Comparison of ENCODE assay signal across 8 mouse cellular contexts in the genomic region with DNA sequence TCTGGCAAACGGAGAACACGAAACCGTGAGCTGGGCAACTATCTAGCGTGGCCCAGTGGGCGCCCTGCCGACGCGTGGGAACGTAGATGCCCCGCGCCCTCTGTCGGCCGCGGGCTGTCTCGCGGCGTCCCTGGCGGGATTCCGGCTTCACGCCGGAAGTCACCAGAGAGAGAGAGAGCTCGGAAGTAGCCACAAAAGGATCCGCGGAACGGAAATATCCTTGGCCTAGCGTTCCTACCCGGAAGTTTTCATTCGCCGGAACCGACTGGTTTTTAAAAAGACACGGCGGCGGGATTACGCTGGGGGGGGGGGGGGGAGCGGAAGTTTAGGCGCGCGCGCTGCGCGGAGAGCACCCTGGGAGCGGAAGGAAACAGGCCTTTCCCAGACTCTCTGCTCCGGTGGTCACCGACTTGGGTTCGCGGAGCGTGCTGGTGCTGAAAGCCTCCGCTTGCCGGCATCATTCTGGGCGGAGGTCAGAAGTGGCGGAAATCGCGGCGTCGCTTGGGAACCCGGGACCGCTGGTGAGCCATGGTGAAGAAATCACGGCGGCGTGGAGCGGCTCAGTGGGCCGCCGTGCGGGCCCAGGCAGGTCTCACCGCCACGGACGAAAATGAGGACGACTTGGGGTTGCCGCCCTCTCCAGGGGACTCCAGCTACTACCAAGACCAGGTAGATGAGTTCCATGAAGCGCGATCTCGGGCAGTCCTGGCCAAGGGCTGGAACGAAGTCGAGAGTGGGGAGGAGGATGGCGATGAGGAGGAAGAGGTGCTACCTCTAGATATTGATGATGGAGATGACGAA. TPM values are rescaled to one million over a fixed set of nuclear protein-coding genes. Genes with fewer than 3 reads are reported as not detected.
DNase-seq lines count a peak whose midpoint lies in the region; ATAC-seq and TF ChIP-seq lines count a peak whose summit lies in the region.

A gene (plus strand): TSS at position 377 of the 801 bp plus-strand sequence.

- peaks cover 4 to 8% of the 10 kb centered on the region in 2 experiments for H3K4me1 ChIP-seq in CH12.LX (ENCODE audit: control insufficient read depth in 1 of 2, insufficient read depth in 2 of 2)
- H3K4me1 ChIP-seq in forebrain, embryonic 11.5 days (replicated peaks; ENCODE audit: control insufficient read depth, insufficient read depth, low read length) = peaks cover 6% of the 10 kb centered on the region; the same call in 1 of the 2 replicates
- H3K4me1 ChIP-seq in heart, embryonic 16.5 days (ENCODE audit: control insufficient read depth, insufficient read depth, low read length) = peaks cover 17% of the 10 kb centered on the region
- H3K4me1 ChIP-seq in liver, embryonic 15.5 days (replicated peaks) = peaks cover 26% of the 10 kb centered on the region
- H3K4me1 ChIP-seq in neural tube, embryonic 12.5 days = peaks cover 14% of the 10 kb centered on the region

- peak within 1 kb of the TSS; percentile 79 for H3K27ac ChIP-seq in CH12.LX (ENCODE audit: insufficient read depth, low read depth)
- H3K27ac ChIP-seq in forebrain, embryonic 11.5 days (ENCODE audit: low read depth, low read length) = peak within 1 kb of the TSS; percentile 86
- peak within 1 kb of the TSS; percentile 98 for H3K27ac ChIP-seq in heart, embryonic 16.5 days (ENCODE audit: low read length)
- peak within 1 kb of the TSS; percentile 90 for H3K27ac ChIP-seq in liver, embryonic 15.5 days (replicated peaks)
- H3K27ac ChIP-seq in neural tube, embryonic 12.5 days = peak within 1 kb of the TSS; percentile 65

- TF ChIP-seq CTCF in CH12.LX (conservative IDR thresholded peaks at IDR 0.05 in 1 of 2, IDR thresholded peaks at IDR 0.05 in 1 of 2; ENCODE audit: low read depth in 2 of 2, low read length in 2 of 2) = peak; percentile 17 to 90; a peak in 3 of 4 replicates

- peaks cover 8 to 25% of the 10 kb centered on the region in 2 experiments for H3K36me3 ChIP-seq in CH12.LX (replicated peaks in 1 of 2; ENCODE audit: control insufficient read depth in 1 of 2, insufficient read depth in 1 of 2, low read length in 1 of 2)
- H3K36me3 ChIP-seq in forebrain, embryonic 11.5 days (ENCODE audit: control insufficient read depth, insufficient read depth, low read length) = no peaks in the 10 kb centered on the region; the same call in 1 of the 2 replicates
- H3K36me3 ChIP-seq in heart, embryonic 16.5 days (ENCODE audit: control insufficient read depth, insufficient read depth) = peaks cover 9% of the 10 kb centered on the region; the same call in 1 of the 2 replicates
- H3K36me3 ChIP-seq in liver, embryonic 15.5 days (replicated peaks) = peaks cover 4% of the 10 kb centered on the region; the same call in 1 of the 2 replicates
- no peaks in the 10 kb centered on the region for H3K36me3 ChIP-seq in neural tube, embryonic 12.5 days

- peak; percentile 98 for DNase-seq in CH12.LX (ENCODE audit: extremely low read depth)
- DNase-seq in c-Kit-positive CD71-positive TER-119-negative erythroid progenitor cells, embryonic 14.5 days (ENCODE audit: low read depth) = peak; percentile 99
- DNase-seq in forebrain, embryonic 11.5 days (ENCODE audit: low spot score) = peak; percentile 97
- peak; percentile 94 to 95 for DNase-seq in kidney, postnatal 36 days
- peak; percentile 99 for DNase-seq in telencephalon, adult 2 months (ENCODE audit: low read depth, low spot score)

- ATAC-seq in forebrain, embryonic 11.5 days (replicated peaks; ENCODE audit: low FRiP score) = peak; percentile 96
- ATAC-seq in heart, embryonic 16.5 days (replicated peaks; ENCODE audit: extremely low read depth, insufficient read depth, low FRiP score) = peak; percentile 95
- ATAC-seq in liver, embryonic 15.5 days (ENCODE audit: insufficient read depth) = peak; percentile 94
- peak; percentile 97 for ATAC-seq in neural tube, embryonic 12.5 days (ENCODE audit: low FRiP score, low read depth)

- WGBS in forebrain, embryonic 11.5 days = under 1% methylated on average over 74 of the region's 76 CpGs
- WGBS in heart, embryonic 16.5 days = under 1% methylated on average over 73 of the region's 76 CpGs
- under 1% methylated on average over 74 of the region's 76 CpGs for WGBS in liver, embryonic 15.5 days (ENCODE audit: insufficient replicate concordance)
- WGBS in neural tube, embryonic 12.5 days = under 1% methylated on average over 76 of the region's 76 CpGs

- peak; percentile 62 for TF ChIP-seq RAD21 in CH12.LX (IDR thresholded peaks at IDR 0.05; ENCODE audit: low read depth, low read length)

- dilution Hi-C loops in CH12.LX (cut with MboI; ENCODE audit: extremely low pct_ligation_motif_present, extremely low pct_unique_long_range_greater_than_20kb, low sequenced_read_pairs) = no loop called here

- H3K4me2 ChIP-seq in CH12.LX (ENCODE audit: insufficient read depth, low read depth, poor library complexity, severe bottlenecking) = peak within 1 kb of the TSS; percentile 93
- peak within 1 kb of the TSS; percentile 89 for H3K4me2 ChIP-seq in forebrain, embryonic 11.5 days (ENCODE audit: low read depth, low read length, severe bottlenecking)
- H3K4me2 ChIP-seq in heart, embryonic 16.5 days (ENCODE audit: low read depth, low read length) = peak within 1 kb of the TSS; percentile 95
- H3K4me2 ChIP-seq in liver, embryonic 15.5 days = peak within 1 kb of the TSS; percentile 88
- H3K4me2 ChIP-seq in neural tube, embryonic 12.5 days (replicated peaks) = peak within 1 kb of the TSS; percentile 87

- in situ Hi-C loops in CH12.LX (cut with MboI; ENCODE audit: low pct_ligation_motif_present, low pct_unique_long_range_greater_than_20kb, low sequenced_read_pairs) = no loop called here

- H3K4me3 ChIP-seq in CH12.LX (replicated peaks in 1 of 3; ENCODE audit: low read depth in 2 of 3, low read length in 2 of 3, poor library complexity in 1 of 3) = peak within 1 kb of the TSS; percentile 70 to 95 (median 89)
- peak within 1 kb of the TSS; percentile 68 for H3K4me3 ChIP-seq in forebrain, embryonic 11.5 days (ENCODE audit: low read depth, low read length)
- H3K4me3 ChIP-seq in heart, embryonic 16.5 days (ENCODE audit: low read length) = peak within 1 kb of the TSS; percentile 76
- H3K4me3 ChIP-seq in liver, embryonic 15.5 days (replicated peaks) = peak within 1 kb of the TSS; percentile 88
- H3K4me3 ChIP-seq in neural tube, embryonic 12.5 days = peak within 1 kb of the TSS; percentile 78

- H3K9ac ChIP-seq in CH12.LX (ENCODE audit: insufficient read depth, low read depth) = peak within 1 kb of the TSS; percentile 94
- H3K9ac ChIP-seq in forebrain, embryonic 11.5 days (ENCODE audit: low read length) = peak within 1 kb of the TSS; percentile 88
- peak within 1 kb of the TSS; percentile 90 for H3K9ac ChIP-seq in heart, embryonic 16.5 days (ENCODE audit: low read length)
- peak within 1 kb of the TSS; percentile 83 for H3K9ac ChIP-seq in liver, embryonic 15.5 days
- H3K9ac ChIP-seq in neural tube, embryonic 12.5 days = peak within 1 kb of the TSS; percentile 87

- no peaks in the 10 kb centered on the region for H3K27me3 ChIP-seq in CH12.LX (replicated peaks)
- H3K27me3 ChIP-seq in forebrain, embryonic 11.5 days (ENCODE audit: control insufficient read depth, insufficient read depth, low read length) = no peaks in the 10 kb centered on the region
- no peaks in the 10 kb centered on the region for H3K27me3 ChIP-seq in heart, embryonic 16.5 days (ENCODE audit: control insufficient read depth, insufficient read depth, low read length)
- H3K27me3 ChIP-seq in liver, embryonic 15.5 days = no peaks in the 10 kb centered on the region
- no peaks in the 10 kb centered on the region for H3K27me3 ChIP-seq in neural tube, embryonic 12.5 days (replicated peaks)

- H3K9me3 ChIP-seq in CH12.LX (replicated peaks; ENCODE audit: low read length) = no peaks in the 10 kb centered on the region
- H3K9me3 ChIP-seq in forebrain, embryonic 11.5 days (ENCODE audit: control insufficient read depth, low read length) = no peaks in the 10 kb centered on the region
- no peaks in the 10 kb centered on the region for H3K9me3 ChIP-seq in heart, embryonic 16.5 days (replicated peaks; ENCODE audit: control insufficient read depth, low read length)
- H3K9me3 ChIP-seq in liver, embryonic 15.5 days (replicated peaks) = no peaks in the 10 kb centered on the region
- no peaks in the 10 kb centered on the region for H3K9me3 ChIP-seq in neural tube, embryonic 12.5 days

- peak; percentile 88 for TF ChIP-seq POLR2A in CH12.LX (IDR thresholded peaks at IDR 0.05; ENCODE audit: low read depth, low read length)

- TF ChIP-seq EP300 in CH12.LX (IDR thresholded peaks at IDR 0.05; ENCODE audit: low read length) = no peak; the same call in 1 of the 2 replicates

- peaks cover 46% of the 10 kb centered on the region for H3K79me2 ChIP-seq in CH12.LX (replicated peaks; ENCODE audit: control insufficient read depth, extremely low read depth, insufficient read depth, poor library complexity, severe bottlenecking)

TF ChIP-seq in CH12.LX, 34 proteins besides CTCF, POLR2A, EP300 and RAD21 (continues in another document):
- TF ChIP-seq E2F4 (IDR thresholded peaks at IDR 0.05; ENCODE audit: insufficient replicate concordance, low read depth, low read length) (peak; percentile 97), HCFC1 (IDR thresholded peaks at IDR 0.05; ENCODE audit: low read depth, low read length) (peak; percentile 96), MAFK (IDR thresholded peaks at IDR 0.05; ENCODE audit: insufficient replicate concordance, low read length) (0 out of 2 replicates have a peak, but pooled peaks have one; percentile 8), JUND (conservative IDR thresholded peaks at IDR 0.05; ENCODE audit: low read depth, low read length) (no peak), MEF2A (IDR thresholded peaks at IDR 0.05; ENCODE audit: borderline replicate concordance, low read depth, low read length) (peak; percentile 93), MAX (IDR thresholded peaks at IDR 0.05; ENCODE audit: low read length) (peak; percentile 87), KAT2A (IDR thresholded peaks at IDR 0.05; ENCODE audit: insufficient replicate concordance, low read length) (peak; percentile 84; the same call in 1 of the 2 replicates), USF2 (conservative IDR thresholded peaks at IDR 0.05; ENCODE audit: low read depth, low read length) (no peak), MXI1 (IDR thresholded peaks at IDR 0.05; ENCODE audit: low read depth, low read length) (no peak; the same call in 1 of the 2 replicates), CHD2 (IDR thresholded peaks at IDR 0.05; ENCODE audit: low read length) (peak; percentile 86), TBP (conservative IDR thresholded peaks at IDR 0.05; ENCODE audit: low read depth, low read length) (peak; percentile 87), IRF4 (IDR thresholded peaks at IDR 0.05; ENCODE audit: low read depth, low read length) (peak; percentile 89)

RNA-seq across cellular contexts. Expression of the gene that starts here (rescaled TPM):
- total RNA-seq in CH12.LX (2012; rRNA removed) (66.6 and 90.4 TPM in 2 replicates), CH12.LX (2014; rRNA removed) (55.5 and 55.9 TPM in 2 replicates)
- 169 and 197 TPM in 2 replicates for polyA plus RNA-seq in CH12.LX (2012; ENCODE audit: insufficient read length, low read depth)
- polyA plus RNA-seq in forebrain, embryonic 11.5 days (2014; fragmentation: Nextera tagmentation; extraction: Ambion mirVana) = 74.4 and 77.6 TPM in 2 replicates
- polyA plus RNA-seq in heart, embryonic 16.5 days (2015; fragmentation: Nextera tagmentation; extraction: Ambion mirVana) = 48.5 and 53.8 TPM in 2 replicates
- 27.6 and 28.0 TPM in 2 replicates for polyA plus RNA-seq in liver, embryonic 15.5 days (2015; fragmentation: Nextera tagmentation; extraction: Ambion mirVana)
- 55.2 and 66.1 TPM in 2 replicates for polyA plus RNA-seq in neural tube, embryonic 12.5 days (2016; fragmentation: Nextera tagmentation; extraction: Ambion mirVana)

Comparison
In these comparisons a context has a peak if more than half of its experiments do, and no peak if none do; other contexts are left out.
1. Peak in every context shown above with its lines: DNase-seq, ATAC-seq, H3K4me3 ChIP-seq and H3K27ac ChIP-seq.